Comparison of ENCODE assay signal across 10 mouse cellular contexts in the genomic region with DNA sequence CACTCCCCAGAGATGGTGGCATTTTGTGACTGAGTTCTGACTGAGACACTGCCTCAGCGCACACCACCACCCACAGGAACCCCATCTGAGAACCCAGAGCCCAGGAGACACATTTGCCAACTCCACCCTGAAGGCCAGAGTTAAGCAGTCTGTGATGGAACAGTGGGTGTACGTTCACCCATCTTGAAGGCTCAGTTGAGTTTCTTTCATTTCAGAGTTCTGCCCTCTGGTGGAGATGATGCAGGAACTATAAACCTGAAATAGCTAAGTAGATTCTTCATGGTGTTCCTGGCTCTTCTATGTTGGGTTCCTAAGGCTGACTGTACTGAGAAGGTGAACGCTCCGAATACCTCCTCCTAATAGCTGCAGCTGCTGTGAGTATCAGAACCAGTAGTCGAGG. TPM values are rescaled to one million over a fixed set of nuclear protein-coding genes. Genes with fewer than 3 reads are reported as not detected.
DNase-seq lines count a peak whose midpoint lies in the region; ATAC-seq and TF ChIP-seq lines count a peak whose summit lies in the region.
"Had no signal": no experiment of that assay in that cellular context is flagged by ENCODE, and none has a peak within 500 bp of the region (broad histone marks: within the 10 kb centered on the region; RNA-seq: fewer than 3 reads in every experiment).

No protein-coding gene starts in this region.

- no peak overlapping the region for H3K4me3 ChIP-seq in forebrain, embryonic 14.5 days (ENCODE audit: low read depth, low read length)
- H3K4me3 ChIP-seq in forebrain, embryonic 11.5 days (ENCODE audit: low read depth, low read length) = no peak overlapping the region
- H3K4me3 ChIP-seq in liver, postnatal 0 days (ENCODE audit: low read depth, low read length) = no peak overlapping the region
- H3K4me3 ChIP-seq: stomach, embryonic 15.5 days had no signal

- TF ChIP-seq CTCF in liver, postnatal 0 days (IDR thresholded peaks at IDR 0.05; ENCODE audit: low read depth) = peak; percentile 58

- no peak for ATAC-seq in forebrain, embryonic 14.5 days
- no peak for ATAC-seq in forebrain, embryonic 11.5 days (replicated peaks; ENCODE audit: low FRiP score)
- ATAC-seq in liver, postnatal 0 days = no peak

- H3K4me2 ChIP-seq in forebrain, embryonic 14.5 days (ENCODE audit: low read length) = no peak overlapping the region
- H3K4me2 ChIP-seq in forebrain, embryonic 11.5 days (ENCODE audit: low read depth, low read length, severe bottlenecking) = no peak overlapping the region
- H3K4me2 ChIP-seq in liver, postnatal 0 days (ENCODE audit: low read depth, low read length) = no peak overlapping the region
- H3K4me2 ChIP-seq: stomach, embryonic 15.5 days had no signal

- TF ChIP-seq EP300 in liver, postnatal 0 days (IDR thresholded peaks at IDR 0.05; ENCODE audit: low read depth) = no peak

- H3K27me3 ChIP-seq in forebrain, embryonic 14.5 days (replicated peaks; ENCODE audit: control insufficient read depth, insufficient read depth, low read length) = peaks cover 29% of the 10 kb centered on the region
- peaks cover 25% of the 10 kb centered on the region for H3K27me3 ChIP-seq in forebrain, embryonic 11.5 days (ENCODE audit: control insufficient read depth, insufficient read depth, low read length)
- peaks cover 29% of the 10 kb centered on the region for H3K27me3 ChIP-seq in liver, postnatal 0 days (ENCODE audit: insufficient read depth, low read length)

- no peaks in the 10 kb centered on the region for H3K9me3 ChIP-seq in forebrain, embryonic 14.5 days (replicated peaks; ENCODE audit: control insufficient read depth, low read length)
- H3K9me3 ChIP-seq in forebrain, embryonic 11.5 days (ENCODE audit: control insufficient read depth, low read length) = no peaks in the 10 kb centered on the region
- H3K9me3 ChIP-seq in liver, postnatal 0 days (ENCODE audit: low read length) = no peaks in the 10 kb centered on the region
- H3K9me3 ChIP-seq: stomach, embryonic 15.5 days had no signal

- peak; percentile 55 for DNase-seq in forebrain, embryonic 14.5 days (ENCODE audit: low spot score)
- DNase-seq in forebrain, embryonic 11.5 days (ENCODE audit: low spot score) = no peak
- no peak for DNase-seq in liver, postnatal 0 days
- no peak for DNase-seq in liver
- peak; percentile 66 for DNase-seq in embryo, embryonic 10.5 days (ENCODE audit: low spot score)
- peak; percentile 56 for DNase-seq in retina, embryonic 14.5 days (ENCODE audit: low spot score)
- DNase-seq in c-Kit-positive CD71-positive TER-119-positive erythroid progenitor cells, embryonic 14.5 days (ENCODE audit: low spot score) = no peak
- DNase-seq in kidney, postnatal 36 days = no peak

- H3K9ac ChIP-seq in forebrain, embryonic 14.5 days (ENCODE audit: low read length) = no peak overlapping the region
- no peak overlapping the region for H3K9ac ChIP-seq in forebrain, embryonic 11.5 days (ENCODE audit: low read length)
- no peak overlapping the region for H3K9ac ChIP-seq in liver, postnatal 0 days (replicated peaks)
- H3K9ac ChIP-seq: stomach, embryonic 15.5 days had no signal

- H3K27ac ChIP-seq in forebrain, embryonic 14.5 days (ENCODE audit: low read depth, low read length) = no peak overlapping the region
- no peak overlapping the region for H3K27ac ChIP-seq in forebrain, embryonic 11.5 days (ENCODE audit: low read depth, low read length)
- no peak overlapping the region for H3K27ac ChIP-seq in liver, postnatal 0 days (ENCODE audit: low read depth)
- H3K27ac ChIP-seq: macrophage; stomach, embryonic 15.5 days had no signal

- peaks cover 9% of the 10 kb centered on the region; the same call in 1 of the 2 replicates for H3K4me1 ChIP-seq in forebrain, embryonic 14.5 days (ENCODE audit: control insufficient read depth, insufficient read depth, low read length)
- H3K4me1 ChIP-seq in forebrain, embryonic 11.5 days (replicated peaks; ENCODE audit: control insufficient read depth, insufficient read depth, low read length) = 0 out of 2 replicates have a peak, but pooled peaks cover 2% of the 10 kb centered on the region
- H3K4me1 ChIP-seq in liver, postnatal 0 days (ENCODE audit: insufficient read depth) = peaks cover 4% of the 10 kb centered on the region; the same call in 1 of the 2 replicates

- 78% methylated on average over 5 of the region's 5 CpGs for WGBS in forebrain, embryonic 14.5 days
- WGBS in forebrain, embryonic 11.5 days = 77% methylated on average over 5 of the region's 5 CpGs
- WGBS in liver, postnatal 0 days (ENCODE audit: insufficient replicate concordance) = 66% methylated on average over 5 of the region's 5 CpGs

- H3K36me3 ChIP-seq in forebrain, embryonic 14.5 days (ENCODE audit: control insufficient read depth, insufficient read depth, low read length) = no peaks in the 10 kb centered on the region
- H3K36me3 ChIP-seq in forebrain, embryonic 11.5 days (ENCODE audit: control insufficient read depth, insufficient read depth, low read length) = no peaks in the 10 kb centered on the region
- H3K36me3 ChIP-seq in liver, postnatal 0 days (replicated peaks; ENCODE audit: insufficient read depth, low read length) = no peaks in the 10 kb centered on the region
- H3K36me3 ChIP-seq: stomach, embryonic 15.5 days had no signal

RNA-seq across cellular contexts. Expression of a gene that starts 1.5 kb away (rescaled TPM):
- polyA plus RNA-seq in forebrain, embryonic 14.5 days (2014; fragmentation: Nextera tagmentation; extraction: Ambion mirVana) = 0.51 TPM in 1 of 2 replicates, not detected in the other
- polyA plus RNA-seq in forebrain, embryonic 11.5 days (2014; fragmentation: Nextera tagmentation; extraction: Ambion mirVana) = 1.4 and 2.0 TPM in 2 replicates
- 0.05 and 0.08 TPM in 2 replicates for polyA plus RNA-seq in liver, postnatal 0 days (2015; fragmentation: Nextera tagmentation; extraction: Ambion mirVana)
- polyA plus RNA-seq: macrophage had no signal

RNA-seq across cellular contexts. Expression of a gene that starts 53.7 kb away (rescaled TPM):
- polyA plus RNA-seq in forebrain, embryonic 14.5 days (2014; fragmentation: Nextera tagmentation; extraction: Ambion mirVana) = 14.1 and 14.8 TPM in 2 replicates
- polyA plus RNA-seq in forebrain, embryonic 11.5 days (2014; fragmentation: Nextera tagmentation; extraction: Ambion mirVana) = 24.3 and 24.9 TPM in 2 replicates
- 4.4 and 4.5 TPM in 2 replicates for polyA plus RNA-seq in liver, postnatal 0 days (2015; fragmentation: Nextera tagmentation; extraction: Ambion mirVana)

Comparison
In these comparisons a context has a peak if more than half of its experiments do, and no peak if none do; other contexts are left out.
1. DNase-seq: peak in forebrain, embryonic 14.5 days (single experiment), embryo, embryonic 10.5 days (single experiment) and retina, embryonic 14.5 days (single experiment); none in forebrain, embryonic 11.5 days (single experiment), liver, postnatal 0 days (single experiment), liver (single experiment), c-Kit-positive CD71-positive TER-119-positive erythroid progenitor cells, embryonic 14.5 days (single experiment) and kidney, postnatal 36 days (0 of 2).